ENCODE assay signal across 15 mouse cellular contexts in genomic region chr5:24086241-24086640, GRCm38 (mm10).
"Had no signal": no experiment of that assay in that cellular context is flagged by ENCODE, and none has a peak within 500 bp of the region (broad histone marks: within the 10 kb centered on the region; RNA-seq: fewer than 3 reads in every experiment).

No protein-coding gene starts in this region.

- ATAC-seq: inflammation-experienced regulatory T-cells, adult 6 months; lung, postnatal 0 days had no signal

- H3K27ac ChIP-seq: liver, embryonic 15.5 days; midbrain, embryonic 10.5 days; neural tube, embryonic 12.5 days had no signal

- DNase-seq: left cerebral cortex, postnatal 4 days; lung, adult 2 months; lung, postnatal 36 days; retina, postnatal 1 day; right cerebral cortex, postnatal 4 days; spleen, adult 18-20 months; thymus, adult 18-20 months; thymus, postnatal 14 days had no signal

- H3K36me3 ChIP-seq: liver, embryonic 15.5 days; midbrain, embryonic 10.5 days; neural tube, embryonic 12.5 days had no signal

- H3K9ac ChIP-seq: liver, embryonic 15.5 days; neural tube, embryonic 12.5 days had no signal

- H3K4me2 ChIP-seq: liver, embryonic 11.5 days; liver, embryonic 15.5 days; neural tube, embryonic 12.5 days had no signal

- H3K9me3 ChIP-seq: liver, embryonic 15.5 days; midbrain, embryonic 10.5 days; neural tube, embryonic 12.5 days had no signal

- H3K4me1 ChIP-seq: liver, embryonic 15.5 days; neural tube, embryonic 12.5 days had no signal

- H3K4me3 ChIP-seq: liver, embryonic 15.5 days; midbrain, embryonic 10.5 days; myocyte; neural tube, embryonic 12.5 days had no signal

- H3K27me3 ChIP-seq: neural tube, embryonic 12.5 days had no signal
